Mouse (Mus musculus): ENCODE results near the gene Vmn2r90.
"Not testable (repeated sequence)": the region's sequence is repeated elsewhere in the genome, so short reads cannot be mapped to it uniquely, and the experiment has no call there.

GRCm38 (mm10) chr17:17749371-17749770 is 45.8 kb downstream of the Vmn2r90 start:
- TF ChIP-seq POLR2A (IDR thresholded peaks at IDR 0.05; ENCODE audit: low read depth, low read length); CTCF (IDR thresholded peaks at IDR 0.05; ENCODE audit: extremely low read depth, insufficient read length, insufficient replicate concordance, low read depth, low read length): not testable (repeated sequence)

Data from small intestine, adult 2 months (tissue).